Mouse (Mus musculus) myocyte (in vitro differentiated cells): ENCODE results near the gene Ednrb. TPM values are rescaled to one million over a fixed set of nuclear protein-coding genes. Genes with fewer than 3 reads are reported as not detected.

Experiments used
- H3K27me3 ChIP-seq: one replicate; pipeline ENCODE4 v1.6.1; 2011; ENCODE audit not compliant: control insufficient read depth, insufficient read depth, insufficient read length
- H3K36me3 ChIP-seq: one replicate; pipeline ENCODE4 v1.6.1; 2011; ENCODE audit not compliant: control insufficient read depth, insufficient read depth
- H3K4me2 ChIP-seq: one replicate; pipeline ENCODE4 v1.6.1; 2011; ENCODE audit warnings: low read depth, control low read depth
- H3K4me3 ChIP-seq: one replicate; pipeline ENCODE4 v1.5.1; 2011; ENCODE audit warnings: mild to moderate bottlenecking, control low read depth, moderate library complexity
- H3K79me2 ChIP-seq: one replicate; pipeline ENCODE4 v1.6.1; 2011; ENCODE audit not compliant: control insufficient read depth, insufficient read depth
- H3ac ChIP-seq: one replicate; pipeline ENCODE4 v1.6.1; 2011; ENCODE audit not compliant: control insufficient read depth, insufficient read length
- CEBPB ChIP-seq: IDR thresholded peaks from 2 replicates; pipeline ENCODE4 v1.6.1; 2011; ENCODE audit warnings: mild to moderate bottlenecking, moderate library complexity; ENCODE audit not compliant: poor library complexity, insufficient read depth, severe bottlenecking
- E2F4 ChIP-seq: IDR thresholded peaks from one replicate; pipeline ENCODE4 v1.6.1; 2011; ENCODE audit warnings: mild to moderate bottlenecking, control low read depth, moderate library complexity; ENCODE audit not compliant: insufficient read depth
- MAX ChIP-seq: IDR thresholded peaks from one replicate; pipeline ENCODE4 v1.6.1; 2011; ENCODE audit warnings: low read depth, mild to moderate bottlenecking, control low read depth
- MYOD1 ChIP-seq, 3 experiments: IDR thresholded peaks; one replicate each; pipeline ENCODE4 v1.6.1; 2011; ENCODE audit warnings: control low read depth in 2 of 3, low read depth in 2 of 3, mild to moderate bottlenecking in 2 of 3, moderate library complexity in 1 of 3; ENCODE audit not compliant: insufficient read length in 2 of 3, control insufficient read depth in 1 of 3
- MYOG ChIP-seq, 3 experiments: IDR thresholded peaks; one replicate each; pipeline ENCODE4 v1.6.1; 2011; ENCODE audit warnings: control low read depth in 2 of 3, low read depth in 2 of 3, mild to moderate bottlenecking in 2 of 3; ENCODE audit not compliant: insufficient read length in 2 of 3, control insufficient read depth in 1 of 3, insufficient read depth in 1 of 3
- POLR2A ChIP-seq: IDR thresholded peaks from one replicate; pipeline ENCODE4 v1.6.1; 2011; ENCODE audit warnings: low read depth, mild to moderate bottlenecking, control low read depth, moderate library complexity; ENCODE audit not compliant: insufficient read length
- POLR2AphosphoS2 ChIP-seq: IDR thresholded peaks from one replicate; pipeline ENCODE4 v1.6.1; 2011; ENCODE audit warnings: low read depth, control low read depth; ENCODE audit not compliant: insufficient read length
- REST ChIP-seq: IDR thresholded peaks from one replicate; pipeline ENCODE4 v1.6.1; 2011; ENCODE audit warnings: mild to moderate bottlenecking, control low read depth, moderate library complexity; ENCODE audit not compliant: insufficient read depth, insufficient read length
- SRF ChIP-seq: IDR thresholded peaks from one replicate; pipeline ENCODE4 v1.6.1; 2011; ENCODE audit warnings: low read depth; ENCODE audit not compliant: control insufficient read depth, insufficient read length
- TCF12 ChIP-seq: IDR thresholded peaks from one replicate; pipeline ENCODE4 v1.6.1; 2011; ENCODE audit warnings: mild to moderate bottlenecking, control low read depth; ENCODE audit not compliant: poor library complexity, insufficient read depth, severe bottlenecking
- TCF3 ChIP-seq: IDR thresholded peaks from one replicate; pipeline ENCODE4 v1.6.1; 2011; ENCODE audit warnings: low read depth, control low read depth; ENCODE audit not compliant: insufficient read length
- USF1 ChIP-seq: IDR thresholded peaks from one replicate; pipeline ENCODE4 v1.6.1; 2011; ENCODE audit warnings: low read depth, mild to moderate bottlenecking, control low read depth, moderate library complexity
- polyA plus RNA-seq: library from polyadenylated mRNA; unstranded; fragments of >200 nt; fragmentation: generic; extraction: Trizol; gene quantifications from one replicate; pipeline ENCODE4 v1.2.1, GENCODE M21; 2012; ENCODE audit warnings: missing spikeins

The Ednrb gene
- polyA plus RNA-seq, 1 experiment, result not detected

GRCm38 (mm10) chr14:103840436-103840835 lies 3.8 kb downstream of the Ednrb start:
- H3K4me2 ChIP-seq, result no peak overlapping the region
- no peak overlapping the region for H3K4me3 ChIP-seq

DNA sequence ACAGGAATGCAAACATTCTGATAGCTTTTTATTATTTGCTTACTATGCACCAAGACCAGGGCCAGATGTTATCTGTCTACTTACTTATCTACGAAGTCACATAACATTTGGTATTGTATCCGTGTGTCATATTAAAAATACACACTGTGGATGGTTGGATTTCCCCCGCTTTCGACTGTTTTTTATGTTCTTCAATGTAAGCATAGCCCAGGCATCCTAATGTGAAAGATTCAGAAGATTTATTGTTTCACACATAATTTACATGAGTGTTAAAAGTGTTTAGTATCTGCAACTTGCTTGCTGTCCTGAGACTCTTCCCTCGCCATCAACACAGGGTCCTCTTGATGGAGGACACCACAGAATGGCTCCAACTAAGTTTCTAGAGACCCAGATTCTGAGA lies 5.3 kb downstream of the Ednrb start:
- Histone ChIP-seq H3K79me2 (no peaks in the 10 kb centered on the region), H3ac (no peak overlapping the region), H3K36me3 (no peaks in the 10 kb centered on the region), H3K27me3 (no peaks in the 10 kb centered on the region), H3K4me3 (no peak overlapping the region), H3K4me2 (no peak overlapping the region)
- TF ChIP-seq TCF3, result no peak
- TF ChIP-seq USF1, result no peak
- no peak for TF ChIP-seq REST
- no peak for TF ChIP-seq CEBPB
- TF ChIP-seq MAX, result no peak
- TF ChIP-seq TCF12, result no peak
- TF ChIP-seq E2F4, result no peak
- no peak for TF ChIP-seq POLR2A
- no peak for TF ChIP-seq MYOG (IDR thresholded peaks at IDR 0.05; ENCODE audit: control insufficient read depth in 1 of 3, insufficient read depth in 1 of 3, insufficient read length in 2 of 3, low read depth in 2 of 3)
- no peak for TF ChIP-seq POLR2AphosphoS2
- no peak for TF ChIP-seq SRF
- no peak for TF ChIP-seq MYOD1 (IDR thresholded peaks at IDR 0.05; ENCODE audit: control insufficient read depth in 1 of 3, insufficient read length in 2 of 3, low read depth in 2 of 3)

More at GRCm38 (mm10) chr14:103840436-103840835, 3.8 kb downstream of the Ednrb start:
- Histone ChIP-seq H3K27me3 (no peaks in the 10 kb centered on the region), H3K79me2 (no peaks in the 10 kb centered on the region), H3ac (no peak overlapping the region), H3K36me3 (no peaks in the 10 kb centered on the region)
- TF ChIP-seq CEBPB (no peak), REST (no peak), USF1 (no peak), POLR2AphosphoS2 (no peak), MAX (no peak), MYOG (IDR thresholded peaks at IDR 0.05; ENCODE audit: control insufficient read depth in 1 of 3, insufficient read depth in 1 of 3, insufficient read length in 2 of 3, low read depth in 2 of 3) (no peak), MYOD1 (IDR thresholded peaks at IDR 0.05; ENCODE audit: control insufficient read depth in 1 of 3, insufficient read length in 2 of 3, low read depth in 2 of 3) (no peak), E2F4 (no peak), POLR2A (no peak), TCF12 (no peak), TCF3 (no peak), SRF (no peak)

DNA sequence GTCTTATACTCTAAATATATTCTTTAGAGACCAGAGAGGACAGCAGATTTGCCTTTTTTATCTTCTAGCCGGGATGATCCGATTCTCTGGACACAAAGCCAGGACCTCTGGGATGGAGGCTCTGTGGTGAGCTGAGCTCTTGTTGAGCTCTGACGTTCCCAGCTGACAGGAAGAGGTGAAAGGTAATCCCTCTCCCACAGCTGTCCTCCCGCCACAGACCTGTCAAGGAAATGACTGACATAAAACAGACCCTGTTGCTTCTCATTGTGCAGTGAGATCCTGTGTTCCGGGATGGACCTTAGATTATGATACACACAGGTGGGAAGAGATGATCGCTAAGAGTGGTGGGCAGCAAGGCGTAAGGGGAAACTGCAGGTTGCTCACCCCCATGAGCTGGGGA lies 9.6 kb downstream of the Ednrb start:
- H3K27me3 ChIP-seq, result no peaks in the 10 kb centered on the region
- no peak overlapping the region for H3K4me3 ChIP-seq
- no peaks in the 10 kb centered on the region for H3K36me3 ChIP-seq
- no peaks in the 10 kb centered on the region for H3K79me2 ChIP-seq
- no peak overlapping the region for H3ac ChIP-seq
- TF ChIP-seq TCF3 (no peak), CEBPB (no peak), REST (no peak), MYOD1 (IDR thresholded peaks at IDR 0.05; ENCODE audit: control insufficient read depth in 1 of 3, insufficient read length in 2 of 3, low read depth in 2 of 3) (no peak), E2F4 (no peak), SRF (no peak)
- H3K4me2 ChIP-seq, result no peak overlapping the region

DNA sequence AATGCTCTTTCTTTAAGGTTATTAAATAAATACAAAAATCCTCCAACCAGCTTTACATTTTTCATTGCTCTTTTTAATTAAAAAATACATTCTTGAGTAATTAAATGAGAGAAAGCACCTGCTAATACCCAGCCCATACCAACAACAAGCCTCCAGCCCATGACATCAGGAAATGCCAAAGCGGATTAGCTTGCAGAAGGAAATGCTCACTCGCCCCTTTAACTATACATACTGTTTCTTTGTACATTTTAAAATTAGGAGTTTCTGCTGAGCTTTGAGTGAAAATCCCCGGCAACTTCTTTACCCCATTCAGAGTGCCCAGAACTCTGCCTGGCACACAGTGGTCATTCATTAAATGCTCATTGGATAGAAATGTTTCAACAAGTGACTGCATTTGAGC lies 10.1 kb downstream of the Ednrb start:
- Histone ChIP-seq H3ac (no peak overlapping the region), H3K79me2 (no peaks in the 10 kb centered on the region), H3K27me3 (no peaks in the 10 kb centered on the region), H3K4me3 (no peak overlapping the region), H3K4me2 (no peak overlapping the region), H3K36me3 (no peaks in the 10 kb centered on the region)
- TF ChIP-seq POLR2AphosphoS2, result no peak
- TF ChIP-seq USF1, result no peak
- no peak for TF ChIP-seq CEBPB
- no peak for TF ChIP-seq POLR2A
- no peak for TF ChIP-seq SRF

DNA sequence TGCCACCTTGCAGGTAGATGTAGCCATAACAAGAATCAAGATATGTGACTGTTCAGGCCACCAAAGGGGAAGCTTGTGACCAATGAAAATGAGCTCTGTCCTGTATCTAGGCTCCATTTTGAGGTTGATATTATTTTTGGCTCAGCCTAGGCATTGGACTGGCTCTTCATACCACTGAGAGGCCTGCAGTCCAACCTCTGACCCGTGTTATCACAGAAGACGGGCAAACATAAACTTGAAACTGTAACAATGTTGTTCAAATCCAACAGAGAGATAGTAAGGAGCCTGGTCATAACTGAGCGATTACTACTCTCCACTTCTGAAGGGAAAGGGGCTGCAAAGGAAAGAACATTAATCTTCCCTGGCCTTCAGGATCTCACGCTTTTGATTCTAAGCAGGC lies 11.7 kb downstream of the Ednrb start:
- H3K4me2 ChIP-seq, result no peak overlapping the region
- TF ChIP-seq MYOG (IDR thresholded peaks at IDR 0.05; ENCODE audit: control insufficient read depth in 1 of 3, insufficient read depth in 1 of 3, insufficient read length in 2 of 3, low read depth in 2 of 3), result no peak
- no peak for TF ChIP-seq POLR2A
- TF ChIP-seq SRF, result no peak

More for the DNA sequence above, 11.7 kb downstream of the Ednrb start:
- no peaks in the 10 kb centered on the region for H3K36me3 ChIP-seq
- no peaks in the 10 kb centered on the region for H3K27me3 ChIP-seq
- no peak overlapping the region for H3K4me3 ChIP-seq
- H3K79me2 ChIP-seq, result no peaks in the 10 kb centered on the region
- H3ac ChIP-seq, result no peak overlapping the region
